Mouse (Mus musculus) neutrophil, adult 59 days (primary cell): Measurements from ENCODE around the gene Tnfrsf25. TPM values are rescaled to one million over a fixed set of nuclear protein-coding genes. Genes with fewer than 3 reads are reported as not detected.

Experiments used
- total RNA-seq, 2 experiments: library from RNA; stranded (reverse); gene quantifications; 1 replicate in 1 of 2; 2 replicates in 1 of 2; pipeline ENCODE4 v1.2.4; 2023

The Tnfrsf25 gene
- total RNA-seq = under 1 TPM in 1 of 2 experiments, not detected in 1; 0.29 TPM

DNA sequence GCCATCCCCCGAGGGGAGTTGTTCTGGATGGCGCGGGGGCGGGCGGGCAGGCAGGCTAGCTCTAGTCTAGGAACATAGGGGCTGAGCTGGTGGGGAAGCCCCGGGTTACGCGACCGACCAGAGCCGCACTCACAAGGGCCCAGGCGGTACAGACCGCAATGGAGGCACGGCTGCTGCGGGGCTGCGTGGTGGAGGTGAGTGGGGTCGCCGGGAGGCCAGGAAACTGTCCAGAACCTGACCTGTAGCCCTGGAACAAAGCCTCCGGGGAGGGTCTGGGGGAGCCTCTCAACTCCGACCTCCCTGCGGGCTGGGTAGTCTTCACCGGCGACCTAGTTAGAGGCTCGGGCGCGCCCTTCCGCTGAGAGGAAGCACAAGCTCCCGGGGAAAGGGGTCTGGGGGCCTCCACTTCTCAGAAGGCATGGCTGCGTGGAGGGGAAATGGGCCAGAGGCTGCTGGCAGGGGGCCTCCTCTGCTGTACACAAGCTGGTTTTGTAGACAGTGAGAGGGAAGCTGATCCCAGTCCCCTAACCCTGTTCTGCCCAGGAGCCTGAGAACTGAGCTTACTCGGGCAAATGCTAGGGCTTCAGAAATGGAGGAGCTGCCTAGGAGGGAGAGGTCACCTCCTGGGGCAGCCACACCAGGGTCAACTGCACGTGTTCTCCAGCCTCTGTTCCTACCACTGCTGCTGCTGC, at the start of gene Tnfrsf25:
Tnfrsf25 (plus strand) TSS at position 14 of the 692 bp plus-strand sequence.

DNA sequence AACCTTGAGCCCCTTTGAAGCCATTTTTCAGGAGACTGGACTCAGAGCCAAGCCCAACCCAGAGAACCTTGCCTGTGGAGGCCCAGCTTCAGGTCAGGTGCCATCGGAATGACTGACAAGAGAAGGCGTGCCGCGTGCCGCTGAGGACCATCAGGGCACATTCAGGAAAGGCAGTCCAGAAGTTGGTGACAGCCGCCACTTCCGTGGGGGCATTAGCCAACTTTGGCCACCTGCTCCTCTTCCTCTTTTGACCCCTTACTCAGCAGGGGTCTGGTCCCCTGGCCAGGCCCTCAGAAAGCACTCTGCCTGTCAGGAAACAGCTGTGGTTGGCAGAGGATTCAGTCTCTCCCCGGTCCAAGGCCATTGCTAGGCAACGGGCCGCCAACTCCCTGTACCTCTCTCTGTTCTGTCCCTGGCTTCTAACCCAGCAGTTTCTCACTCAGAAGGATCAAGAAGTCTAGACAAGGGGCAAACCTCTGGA, 43.6 kb upstream of the Tnfrsf25 start, which contains the start of gene Plekhg5:
Plekhg5 (plus strand) TSS at position 378 of the 481 bp plus-strand sequence.

GRCm38 (mm10) chr4:152151966-152152544, 36.3 kb downstream of the Tnfrsf25 start, which contains the start of gene Espn:
Gene Espn, minus strand, starts transcription at chr4:152152371.

DNA sequence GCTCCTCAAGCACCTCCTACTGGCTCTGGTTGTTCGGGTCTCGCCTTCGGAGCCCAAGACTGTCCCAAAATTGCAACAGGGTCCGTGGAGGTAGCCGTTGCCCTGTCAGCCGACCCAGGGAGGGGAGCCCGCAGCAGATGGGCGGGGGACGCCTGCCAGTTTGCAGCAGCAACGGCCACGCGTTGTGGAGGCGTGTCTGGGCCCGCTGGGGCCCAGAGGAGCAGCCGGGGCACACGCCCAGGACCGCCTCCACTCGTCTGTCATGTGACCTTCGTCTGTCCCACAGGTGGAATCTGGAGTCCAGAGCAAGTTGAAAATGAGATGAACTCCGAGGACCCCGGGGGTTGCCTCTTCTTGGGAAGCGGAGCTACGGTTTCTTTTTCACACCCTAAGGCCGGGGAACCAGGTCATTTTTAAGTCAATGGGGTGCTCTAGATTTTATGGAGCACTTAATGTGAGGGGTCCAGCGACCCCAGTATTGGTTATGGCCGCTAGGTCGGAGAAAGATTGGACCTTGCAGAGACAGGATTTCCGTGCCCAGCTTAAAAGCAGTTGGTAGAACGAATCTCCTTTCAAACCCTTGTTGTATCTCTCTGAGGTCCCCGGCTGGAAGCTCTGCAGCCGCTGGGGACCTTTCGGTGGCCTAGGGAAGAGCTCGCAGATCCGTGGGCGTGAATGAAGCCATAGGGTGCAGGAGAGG, 43.0 kb downstream of the Tnfrsf25 start, which contains the start of gene Hes2:
Hes2 (plus strand) TSS at position 283 of the 700 bp plus-strand sequence.

Other genes with a start within 250 kb of the Tnfrsf25 start
- 10 to 100 TPM; 32.3 to 34.7 TPM for gene Dnajc11, start 182.2 kb upstream of the Tnfrsf25 start, total RNA-seq
- 10 to 100 TPM; 17.6 to 18.6 TPM for gene Thap3, start 126.9 kb upstream of the Tnfrsf25 start, total RNA-seq
- 1 to 10 TPM; 3.7 to 5.1 TPM for gene Phf13, start 119.7 kb upstream of the Tnfrsf25 start, total RNA-seq
- 1 to 10 TPM; 6.5 to 7.6 TPM for gene Klhl21, start 107.1 kb upstream of the Tnfrsf25 start, total RNA-seq
- gene Zbtb48, start 88.3 kb upstream of the Tnfrsf25 start, total RNA-seq = 10 to 100 TPM; 11.4 to 14.5 TPM
- gene Tas1r1, start 77.4 kb upstream of the Tnfrsf25 start, total RNA-seq = under 1 TPM; 0.31 to 0.33 TPM
- gene Nol9, start 76.6 kb upstream of the Tnfrsf25 start, total RNA-seq = 10 to 100 TPM; 11.5 to 14.5 TPM
- gene Plekhg5, start 43.4 kb upstream of the Tnfrsf25 start, total RNA-seq = 1 to 10 TPM; 2.5 to 6.8 TPM
- under 1 TPM; 0.38 to 0.90 TPM for gene Espn, start 36.4 kb downstream of the Tnfrsf25 start, total RNA-seq
- not detected for gene Hes2, start 42.9 kb downstream of the Tnfrsf25 start, total RNA-seq
- gene Acot7, start 62.2 kb downstream of the Tnfrsf25 start, total RNA-seq = 10 to 100 TPM; 26.6 to 35.1 TPM
- gene Gpr153, start 158.3 kb downstream of the Tnfrsf25 start, total RNA-seq = under 1 TPM; 0.44 TPM
- gene Hes3, start 175.7 kb downstream of the Tnfrsf25 start, total RNA-seq = not detected
- 10 to 100 TPM; 11.7 to 12.1 TPM for gene Icmt, start 181.3 kb downstream of the Tnfrsf25 start, total RNA-seq
- gene Rnf207, start 203.1 kb downstream of the Tnfrsf25 start, total RNA-seq = not detected
- gene Rpl22, start 209.8 kb downstream of the Tnfrsf25 start, total RNA-seq = 100 to 1,000 TPM; 266 to 319 TPM
- gene Chd5, start 222.7 kb downstream of the Tnfrsf25 start, total RNA-seq = not detected